Mouse (Mus musculus): ENCODE results near the gene Megf9. TPM values are rescaled to one million over a fixed set of nuclear protein-coding genes. Genes with fewer than 3 reads are reported as not detected.

Megf9 gene
- total RNA-seq (2021) = 10 to 100 TPM; 14.8 to 18.3 TPM

DNA sequence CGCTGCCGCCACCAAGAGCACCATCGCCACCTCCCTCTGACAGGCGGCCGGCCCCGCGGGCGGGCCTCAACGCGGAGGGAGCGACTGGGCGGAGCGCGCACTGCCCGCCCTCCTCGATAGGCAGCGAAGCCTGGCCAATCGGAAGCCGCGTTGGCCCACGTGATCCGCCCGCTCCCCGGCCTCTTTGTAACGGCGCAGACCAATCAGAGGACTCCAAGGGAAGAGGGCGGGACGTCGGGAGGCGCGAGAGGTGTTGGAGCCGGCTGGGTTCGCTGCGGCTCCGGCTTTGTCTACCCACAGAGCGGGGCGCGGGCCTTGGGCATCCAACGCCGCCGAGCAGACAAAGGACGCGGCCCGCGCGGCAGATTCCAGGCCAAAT lies at the start of gene Megf9:
Megf9 (minus strand) TSS at position 105 of the 379 bp plus-strand sequence.
- intact Hi-C loops (cut with DNase I) = loop anchor here (2.0 to 5.0 kb wide), 3 partner anchors 44 to 124 kb away; partner anchors contain the start of gene Cdk5rap2
- DNase-seq = peak; percentile 98 to 99

DNA sequence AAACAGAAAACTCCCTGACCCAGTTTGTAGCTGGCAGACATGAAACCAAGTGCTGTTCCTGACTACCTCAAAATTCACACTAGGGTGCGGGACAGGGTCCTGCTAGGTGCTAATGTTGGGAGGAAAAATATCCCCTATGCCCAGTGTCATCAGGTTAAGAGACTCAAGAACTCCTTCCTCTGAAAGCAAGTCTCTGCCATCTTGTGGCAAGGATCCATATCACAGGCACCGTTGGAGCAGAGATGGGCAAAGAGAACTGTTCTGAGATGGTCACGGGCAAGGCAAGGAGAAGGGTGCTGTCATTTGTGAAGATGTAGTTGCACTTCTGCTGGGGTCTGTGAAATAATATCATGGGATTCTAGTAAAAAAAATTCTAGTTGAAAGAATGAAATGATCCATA lies 44.9 kb upstream of the Megf9 start:
- intact Hi-C loops (cut with DNase I) = loop anchor here (1.0 to 2.0 kb wide), 2 partner anchors 45 to 128 kb away; partner anchors contain the start of gene Megf9
- peak; percentile 39 to 64 for DNase-seq

DNA sequence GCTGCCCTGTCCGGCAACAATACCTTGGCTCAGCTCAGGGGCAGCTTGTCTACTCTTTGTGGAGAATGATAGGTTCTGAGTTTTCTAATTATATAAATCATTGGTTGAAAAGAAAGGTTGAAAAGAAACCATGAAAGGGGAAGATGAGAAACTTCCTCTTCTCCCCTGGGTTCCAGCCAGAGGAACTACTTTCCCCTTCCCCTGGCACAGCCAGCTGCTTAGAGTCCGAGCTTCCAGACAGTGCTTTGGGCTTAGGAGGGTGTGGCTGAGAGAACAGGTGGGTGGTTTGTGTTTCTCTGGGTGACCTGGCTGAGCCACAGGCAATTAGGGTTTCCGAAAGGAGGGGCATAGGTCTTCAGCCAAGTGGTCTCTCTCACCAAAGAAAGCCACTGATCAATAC lies 43.5 kb upstream of the Megf9 start:
- no peak for DNase-seq
- intact Hi-C loops (cut with DNase I) = loop anchor here (2.0 kb wide), 1 partner anchor 44 kb away; the partner anchor contains the start of gene Megf9

- no peak for DNase-seq
- intact Hi-C loops (cut with DNase I) = no loop called here
These were observed 41.3 kb upstream of the Megf9 start for GRCm38 (mm10) chr4:70576096-70576495.

- no peak for DNase-seq
- intact Hi-C loops (cut with DNase I) = no loop called here
These were observed 39.1 kb upstream of the Megf9 start for GRCm38 (mm10) chr4:70573926-70574325.

- DNase-seq = no peak
- intact Hi-C loops (cut with DNase I) = no loop called here
These were observed 19.1 kb upstream of the Megf9 start for GRCm38 (mm10) chr4:70553888-70554287.

GRCm38 (mm10) chr4:70553230-70553797 lies 18.5 kb upstream of the Megf9 start:
- no peak for DNase-seq
- intact Hi-C loops (cut with DNase I) = no loop called here

GRCm38 (mm10) chr4:70552120-70552519 lies 17.3 kb upstream of the Megf9 start:
- DNase-seq = no peak
- intact Hi-C loops (cut with DNase I) = no loop called here

DNA sequence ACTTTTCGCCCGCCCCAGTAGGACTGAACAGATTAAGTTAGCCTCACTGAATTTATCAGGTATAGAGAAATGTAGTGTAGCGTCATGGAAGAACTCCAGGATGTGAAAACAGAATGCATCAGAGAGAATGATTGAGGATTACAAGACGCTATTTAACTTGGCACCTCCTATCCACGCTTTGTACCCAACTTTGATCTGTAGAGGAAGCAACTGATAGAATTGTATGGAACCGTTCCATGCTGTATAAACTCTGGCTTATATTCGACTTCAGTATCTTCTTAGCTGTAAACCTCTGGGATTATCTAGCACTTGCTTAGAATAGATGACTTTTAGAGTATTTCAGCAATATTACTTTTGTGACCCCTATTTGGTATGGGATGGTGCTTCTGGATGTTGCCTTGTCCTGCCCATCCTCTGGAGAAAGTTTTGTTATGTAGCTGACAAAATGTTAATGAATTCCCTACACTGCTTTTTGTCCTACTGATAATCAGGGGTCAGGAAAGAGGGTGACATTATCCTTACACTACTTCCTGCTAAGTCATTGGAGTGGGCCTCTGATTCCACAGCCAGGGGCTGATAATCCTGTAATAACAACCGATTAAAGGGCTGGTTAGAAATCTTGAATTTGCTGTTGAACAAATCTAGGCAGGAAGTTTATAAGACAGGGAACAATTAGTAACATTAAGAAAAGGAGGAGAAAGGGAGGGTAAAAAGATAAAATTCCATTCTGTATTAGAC lies 12.8 kb upstream of the Megf9 start:
- intact Hi-C loops (cut with DNase I) = no loop called here
- no peak for DNase-seq

DNA sequence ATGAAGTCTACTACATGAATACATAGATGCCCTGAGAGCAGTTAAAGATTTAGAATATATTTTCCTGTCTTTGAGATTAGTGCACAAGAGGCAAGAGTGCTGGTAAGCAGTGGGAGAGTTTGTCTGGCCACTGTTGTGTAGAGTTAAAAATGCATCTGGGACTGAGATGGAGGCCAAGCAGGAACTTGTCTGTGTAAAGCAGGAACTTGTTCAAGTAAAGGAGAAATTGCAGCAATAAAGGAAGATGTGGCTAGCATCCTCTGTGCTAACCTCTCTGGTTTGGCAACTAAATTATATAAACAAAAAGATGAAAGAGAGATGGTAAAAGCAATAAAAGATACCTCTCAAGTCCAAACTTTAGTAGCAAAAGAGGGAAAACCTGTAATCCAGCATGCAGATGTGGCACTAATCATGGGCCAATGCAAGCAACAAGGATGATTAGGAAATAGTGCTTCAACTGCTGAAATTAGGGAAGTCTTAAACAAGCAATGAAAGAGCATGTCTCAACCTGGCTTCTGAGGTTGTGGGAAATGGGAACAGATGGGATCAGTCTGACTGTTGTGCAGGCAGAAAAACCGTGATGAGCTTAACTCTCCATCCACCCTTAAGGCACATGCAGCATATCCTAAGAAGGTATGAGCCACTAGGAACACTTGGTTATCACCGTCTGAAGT lies 11.2 kb upstream of the Megf9 start:
- intact Hi-C loops (cut with DNase I) = no loop called here

DNA sequence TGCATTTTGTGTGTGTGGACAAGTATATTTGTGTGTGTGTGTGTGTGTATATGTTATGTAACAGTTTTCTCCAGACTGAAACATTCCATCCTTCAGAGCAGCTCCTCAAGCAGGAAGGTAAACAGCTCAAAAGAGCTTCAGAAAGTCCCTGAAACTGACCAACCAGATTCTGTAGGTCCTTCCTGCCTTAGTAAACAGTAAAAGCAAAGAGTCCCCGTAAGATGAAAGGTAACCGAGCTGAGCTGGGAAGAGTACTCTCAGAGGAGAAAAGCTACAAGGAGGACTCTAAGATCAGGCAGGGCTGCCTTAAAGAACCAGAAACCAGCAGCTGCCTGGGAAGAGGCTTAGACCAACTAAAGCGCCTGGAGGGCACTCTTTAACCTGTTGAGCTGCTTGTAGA lies 9.6 kb upstream of the Megf9 start:
- no peak for DNase-seq
- intact Hi-C loops (cut with DNase I) = no loop called here

More for the DNA sequence above, 11.2 kb upstream of the Megf9 start:
- no peak for DNase-seq

DNA sequence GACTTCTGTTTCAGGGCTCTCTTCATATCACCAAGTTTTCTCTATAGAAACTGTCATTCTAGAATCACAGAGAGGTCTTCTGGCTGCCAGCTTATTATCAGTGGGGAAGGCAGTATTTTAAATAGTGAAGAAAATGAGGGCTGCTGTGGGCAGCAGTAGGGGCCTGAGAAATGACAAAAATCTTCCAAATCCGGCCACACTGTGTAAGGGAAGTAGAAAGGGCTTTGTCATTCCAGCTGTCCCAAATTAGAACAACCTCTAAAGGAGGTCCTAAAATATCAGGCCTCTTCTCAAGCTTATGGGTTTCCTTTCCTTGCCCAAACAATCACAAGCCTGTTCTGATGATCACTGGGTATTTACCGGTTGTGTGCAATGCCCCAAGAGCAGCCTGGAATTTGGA lies 7.6 kb upstream of the Megf9 start:
- no peak for DNase-seq
- intact Hi-C loops (cut with DNase I) = no loop called here

DNA sequence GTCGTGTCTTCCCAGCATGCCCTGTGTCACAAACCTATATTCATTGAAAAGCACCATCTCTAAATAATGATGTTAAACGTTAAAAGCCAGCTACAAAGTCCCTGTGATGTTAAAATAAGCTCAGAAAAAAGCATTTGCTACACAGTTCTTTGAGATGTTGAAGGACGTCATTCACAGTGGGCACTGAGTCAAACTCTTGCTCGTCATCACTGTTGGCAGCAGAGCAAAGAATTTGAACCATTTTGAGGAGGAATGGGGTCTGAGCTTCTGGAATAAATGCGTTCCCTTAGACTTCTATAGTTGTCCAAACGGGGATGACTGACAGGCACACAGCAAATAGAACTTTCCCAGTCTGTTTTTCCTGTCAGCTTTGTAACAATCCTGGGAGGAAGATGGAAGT lies 5.9 kb upstream of the Megf9 start:
- intact Hi-C loops (cut with DNase I) = no loop called here
- DNase-seq = no peak

GRCm38 (mm10) chr4:70536661-70537580 lies 2.1 kb upstream of the Megf9 start:
- DNase-seq = no peak
- intact Hi-C loops (cut with DNase I) = loop anchor here (5.0 kb wide), 1 partner anchor 85 kb away; no protein-coding TSS in a partner anchor

DNA sequence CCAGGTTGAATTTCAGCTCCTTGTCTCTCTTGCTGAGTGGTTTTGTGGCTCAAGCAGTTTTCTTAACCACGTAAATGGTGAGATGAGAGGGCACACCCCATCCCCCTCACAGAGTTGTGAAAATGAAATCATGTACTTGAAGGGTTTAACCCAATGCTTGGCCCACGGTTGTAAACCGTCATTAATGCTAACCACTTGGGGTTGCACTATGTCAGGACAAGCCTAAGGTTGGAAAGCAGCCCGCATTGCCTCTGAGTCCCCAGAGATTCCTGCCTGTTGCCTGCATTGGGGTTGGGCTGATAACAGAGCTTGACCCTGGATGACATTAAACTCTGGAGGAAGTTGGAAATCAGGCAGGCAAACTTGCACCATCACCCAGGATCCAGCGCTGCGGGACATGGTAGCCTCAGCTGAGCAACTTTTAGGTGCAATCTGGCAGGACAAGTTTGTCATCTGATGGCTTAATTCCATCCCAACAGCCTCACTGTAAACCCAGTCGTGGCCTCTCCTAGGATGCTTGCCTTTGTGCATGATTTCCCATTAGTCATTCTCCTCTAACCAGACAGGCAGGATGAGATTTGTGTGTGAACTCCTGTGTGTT lies 1.0 kb upstream of the Megf9 start:
- peak; percentile 77 for DNase-seq
- intact Hi-C loops (cut with DNase I) = loop anchor here (2.0 to 5.0 kb wide), 3 partner anchors 43 to 125 kb away; partner anchors contain the start of gene Cdk5rap2

GRCm38 (mm10) chr4:70535289-70535688 lies 494 bp upstream of the Megf9 start:
- intact Hi-C loops (cut with DNase I) = loop anchor here (2.0 to 5.0 kb wide), 3 partner anchors 44 to 124 kb away; partner anchors contain the start of gene Cdk5rap2
- DNase-seq = no peak

- peak in 1 of 2 experiments; percentile 45 for DNase-seq
These were observed 511 bp downstream of the Megf9 start for GRCm38 (mm10) chr4:70534078-70534890.

DNA sequence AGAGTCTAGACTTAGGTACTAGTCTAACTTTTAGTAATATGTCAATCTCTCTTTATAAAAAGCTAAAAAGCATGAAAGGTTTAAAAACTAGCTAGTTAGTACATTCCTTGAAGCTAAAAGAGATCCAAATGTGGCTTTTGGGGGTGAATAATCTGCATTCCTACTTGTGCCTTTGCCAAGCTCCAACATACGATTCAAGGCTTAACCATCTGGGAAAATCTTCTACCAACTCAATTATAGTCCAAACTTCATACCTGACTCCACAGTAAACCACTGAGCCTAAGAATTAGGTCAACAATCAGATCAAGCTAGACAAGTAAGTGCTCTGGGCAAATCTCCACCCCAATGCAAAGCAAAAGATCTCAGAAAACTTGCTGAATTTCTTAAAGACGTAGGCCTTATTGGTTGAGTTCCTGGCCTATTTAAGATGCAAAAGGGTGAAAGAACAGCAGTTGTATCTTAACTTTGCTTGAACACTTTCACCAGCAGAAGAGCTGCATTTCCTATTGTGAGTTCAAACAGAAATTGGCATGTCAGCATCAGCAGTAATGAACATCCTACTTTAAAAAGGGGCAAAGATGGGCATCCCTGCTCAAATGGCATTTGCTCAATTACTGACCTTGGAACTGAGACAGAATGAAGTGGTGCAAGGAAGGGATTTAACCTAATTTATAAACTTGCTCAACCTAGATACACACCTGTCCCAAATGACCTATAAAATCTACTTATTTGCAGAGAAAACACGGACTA lies 1.6 kb downstream of the Megf9 start:
- DNase-seq = no peak
- intact Hi-C loops (cut with DNase I) = no loop called here

More at GRCm38 (mm10) chr4:70534078-70534890, 511 bp downstream of the Megf9 start:
- intact Hi-C loops (cut with DNase I) = loop anchor here (2.0 kb wide), 2 partner anchors 45 to 123 kb away; partner anchors contain the start of gene Cdk5rap2

All from heart, postnatal 10 days (tissue).